Mouse (Mus musculus): ENCODE measurements at regions not wholly inside any gene's neighbourhood (a gene's known extent, or its start where the extent isn't known, plus 50 kb on each side); places are given as distances from the start of the nearest gene placed in this dataset.

- Histone ChIP-seq H3K9me3 (replicated peaks) (no peaks in the 10 kb centered on the region), H3K9ac (no peak overlapping the region), H3K27me3 (no peaks in the 10 kb centered on the region), H3K36me3 (no peaks in the 10 kb centered on the region), H3K4me3 (no peak overlapping the region), H3K4me2 (no peak overlapping the region), H3K27ac (no peak overlapping the region), H3K4me1 (replicated peaks) (no peaks in the 10 kb centered on the region)
- 86% methylated on average over 1 of the region's 1 CpGs for WGBS
- no peak for ATAC-seq (replicated peaks; ENCODE audit: insufficient number of reproducible peaks, insufficient read depth, low FRiP score, low read depth)
These were observed 111.1 kb upstream of the Phyhipl start for GRCm38 (mm10) chr10:70766869-70767268.

- H3K27ac ChIP-seq = no peak overlapping the region
- no peaks in the 10 kb centered on the region for H3K4me1 ChIP-seq (replicated peaks)
- no peak for ATAC-seq (replicated peaks; ENCODE audit: insufficient number of reproducible peaks, insufficient read depth, low FRiP score, low read depth)
- no peak overlapping the region for H3K4me3 ChIP-seq
- no peak overlapping the region for H3K4me2 ChIP-seq
- 66% methylated on average over 8 of the region's 8 CpGs for WGBS
- no peaks in the 10 kb centered on the region for H3K9me3 ChIP-seq (replicated peaks)
- H3K27me3 ChIP-seq = no peaks in the 10 kb centered on the region
- no peak overlapping the region for H3K9ac ChIP-seq
- H3K36me3 ChIP-seq = no peaks in the 10 kb centered on the region
These were observed 110.7 kb upstream of the Phyhipl start for GRCm38 (mm10) chr10:70766450-70766849.

GRCm38 (mm10) chr10:70763206-70763605 lies 107.4 kb upstream of the Phyhipl start:
- 57% methylated on average over 7 of the region's 7 CpGs for WGBS
- Histone ChIP-seq H3K9me3 (replicated peaks) (no peaks in the 10 kb centered on the region), H3K9ac (no peak overlapping the region), H3K4me1 (replicated peaks) (no peaks in the 10 kb centered on the region), H3K27ac (no peak overlapping the region), H3K4me3 (no peak overlapping the region), H3K4me2 (no peak overlapping the region), H3K27me3 (no peaks in the 10 kb centered on the region), H3K36me3 (no peaks in the 10 kb centered on the region)
- no peak for ATAC-seq (replicated peaks; ENCODE audit: insufficient number of reproducible peaks, insufficient read depth, low FRiP score, low read depth)

- no peak overlapping the region for H3K9ac ChIP-seq
- no peak overlapping the region for H3K27ac ChIP-seq
- H3K27me3 ChIP-seq = no peaks in the 10 kb centered on the region
- WGBS = 67% methylated on average over 7 of the region's 7 CpGs
- no peaks in the 10 kb centered on the region for H3K36me3 ChIP-seq
- H3K4me3 ChIP-seq = no peak overlapping the region
- no peak overlapping the region for H3K4me2 ChIP-seq
- no peaks in the 10 kb centered on the region for H3K4me1 ChIP-seq (replicated peaks)
- ATAC-seq (replicated peaks; ENCODE audit: insufficient number of reproducible peaks, insufficient read depth, low FRiP score, low read depth) = no peak
- H3K9me3 ChIP-seq (replicated peaks) = no peaks in the 10 kb centered on the region
These were observed 103.9 kb upstream of the Phyhipl start for GRCm38 (mm10) chr10:70759686-70760085.

GRCm38 (mm10) chr10:70751771-70752170 lies 96.0 kb upstream of the Phyhipl start:
- Histone ChIP-seq H3K4me1 (replicated peaks) (no peaks in the 10 kb centered on the region), H3K27ac (no peak overlapping the region), H3K36me3 (no peaks in the 10 kb centered on the region), H3K27me3 (no peaks in the 10 kb centered on the region), H3K9ac (no peak overlapping the region), H3K4me3 (no peak overlapping the region), H3K9me3 (replicated peaks) (no peaks in the 10 kb centered on the region), H3K4me2 (no peak overlapping the region)
- WGBS = 42% methylated on average over 8 of the region's 8 CpGs
- ATAC-seq (replicated peaks; ENCODE audit: insufficient number of reproducible peaks, insufficient read depth, low FRiP score, low read depth) = no peak

- Histone ChIP-seq H3K36me3 (no peaks in the 10 kb centered on the region), H3K4me3 (no peak overlapping the region), H3K4me2 (no peak overlapping the region), H3K27me3 (no peaks in the 10 kb centered on the region), H3K27ac (no peak overlapping the region), H3K9ac (no peak overlapping the region), H3K9me3 (replicated peaks) (no peaks in the 10 kb centered on the region), H3K4me1 (replicated peaks) (no peaks in the 10 kb centered on the region)
- 85% methylated on average over 15 of the region's 15 CpGs for WGBS
- no peak for ATAC-seq (replicated peaks; ENCODE audit: insufficient number of reproducible peaks, insufficient read depth, low FRiP score, low read depth)
These were observed 94.8 kb upstream of the Phyhipl start for GRCm38 (mm10) chr10:70750356-70751145.

- H3K27ac ChIP-seq = no peak overlapping the region
- no peak overlapping the region for H3K4me2 ChIP-seq
- no peak overlapping the region for H3K9ac ChIP-seq
- no peak overlapping the region for H3K4me3 ChIP-seq
- ATAC-seq (replicated peaks; ENCODE audit: insufficient number of reproducible peaks, insufficient read depth, low FRiP score, low read depth) = no peak
- no peaks in the 10 kb centered on the region for H3K36me3 ChIP-seq
- H3K27me3 ChIP-seq = no peaks in the 10 kb centered on the region
- no peaks in the 10 kb centered on the region for H3K4me1 ChIP-seq (replicated peaks)
- H3K9me3 ChIP-seq (replicated peaks) = no peaks in the 10 kb centered on the region
- 79% methylated on average over 4 of the region's 4 CpGs for WGBS
These were observed 90.8 kb upstream of the Phyhipl start for GRCm38 (mm10) chr10:70746612-70747011.

- Histone ChIP-seq H3K9ac (no peak overlapping the region), H3K4me3 (no peak overlapping the region), H3K4me1 (replicated peaks) (no peaks in the 10 kb centered on the region), H3K27ac (no peak overlapping the region), H3K36me3 (no peaks in the 10 kb centered on the region), H3K4me2 (no peak overlapping the region), H3K9me3 (replicated peaks) (no peaks in the 10 kb centered on the region), H3K27me3 (no peaks in the 10 kb centered on the region)
- ATAC-seq (replicated peaks; ENCODE audit: insufficient number of reproducible peaks, insufficient read depth, low FRiP score, low read depth) = no peak
These were observed 86.1 kb upstream of the Phyhipl start for GRCm38 (mm10) chr10:70741909-70742308.

- no peak overlapping the region for H3K4me3 ChIP-seq
- ATAC-seq (replicated peaks; ENCODE audit: insufficient number of reproducible peaks, insufficient read depth, low FRiP score, low read depth) = no peak
- H3K36me3 ChIP-seq = no peaks in the 10 kb centered on the region
- no peaks in the 10 kb centered on the region for H3K4me1 ChIP-seq (replicated peaks)
- H3K4me2 ChIP-seq = no peak overlapping the region
- H3K27me3 ChIP-seq = no peaks in the 10 kb centered on the region
- no peaks in the 10 kb centered on the region for H3K9me3 ChIP-seq (replicated peaks)
- WGBS = 39% methylated on average over 4 of the region's 4 CpGs
- H3K27ac ChIP-seq = no peak overlapping the region
- no peak overlapping the region for H3K9ac ChIP-seq
These were observed 84.3 kb upstream of the Phyhipl start for GRCm38 (mm10) chr10:70740095-70740494.

- no peak for ATAC-seq (replicated peaks; ENCODE audit: insufficient number of reproducible peaks, insufficient read depth, low FRiP score, low read depth)
These were observed 83.7 kb upstream of the Phyhipl start for GRCm38 (mm10) chr10:70739348-70739966.

GRCm38 (mm10) chr10:70738686-70739085 lies 82.9 kb upstream of the Phyhipl start:
- ATAC-seq (replicated peaks; ENCODE audit: insufficient number of reproducible peaks, insufficient read depth, low FRiP score, low read depth) = no peak
- H3K4me2 ChIP-seq = no peak overlapping the region
- H3K27ac ChIP-seq = no peak overlapping the region

More at GRCm38 (mm10) chr10:70739348-70739966, 83.7 kb upstream of the Phyhipl start:
- Histone ChIP-seq H3K27ac (no peak overlapping the region), H3K4me3 (no peak overlapping the region), H3K36me3 (no peaks in the 10 kb centered on the region), H3K9me3 (replicated peaks) (no peaks in the 10 kb centered on the region), H3K27me3 (no peaks in the 10 kb centered on the region), H3K4me2 (no peak overlapping the region), H3K4me1 (replicated peaks) (no peaks in the 10 kb centered on the region), H3K9ac (no peak overlapping the region)
- 70% methylated on average over 9 of the region's 9 CpGs for WGBS

GRCm38 (mm10) chr10:70733956-70734355 lies 78.2 kb upstream of the Phyhipl start:
- H3K9ac ChIP-seq = no peak overlapping the region
- WGBS = 81% methylated on average over 12 of the region's 12 CpGs
- no peak for ATAC-seq (replicated peaks; ENCODE audit: insufficient number of reproducible peaks, insufficient read depth, low FRiP score, low read depth)
- no peak overlapping the region for H3K27ac ChIP-seq
- H3K4me3 ChIP-seq = no peak overlapping the region
- H3K9me3 ChIP-seq (replicated peaks) = no peaks in the 10 kb centered on the region
- no peaks in the 10 kb centered on the region for H3K27me3 ChIP-seq
- H3K36me3 ChIP-seq = no peaks in the 10 kb centered on the region
- H3K4me1 ChIP-seq (replicated peaks) = no peaks in the 10 kb centered on the region
- H3K4me2 ChIP-seq = no peak overlapping the region

More at GRCm38 (mm10) chr10:70738686-70739085, 82.9 kb upstream of the Phyhipl start:
- Histone ChIP-seq H3K4me1 (replicated peaks) (no peaks in the 10 kb centered on the region), H3K4me3 (no peak overlapping the region), H3K9me3 (replicated peaks) (no peaks in the 10 kb centered on the region), H3K36me3 (no peaks in the 10 kb centered on the region), H3K27me3 (no peaks in the 10 kb centered on the region), H3K9ac (no peak overlapping the region)
